Mouse (Mus musculus) stomach, postnatal 0 days (tissue): Measurements from ENCODE around the gene Snrnp48. TPM values are rescaled to one million over a fixed set of nuclear protein-coding genes. Genes with fewer than 3 reads are reported as not detected.

Experiments
- ATAC-seq: fragments of 200-750 bp; cut with Nextera tagmentation; 2 replicates; pipeline ENCODE4 v1.8.0; 2017; ENCODE audit not compliant: low FRiP score, low TSS enrichment
- DNase-seq: peaks from one replicate; pipeline ENCODE4 v3.0.0-alpha.2; 2016; ENCODE audit warnings: low spot score
- H3K27ac ChIP-seq: fragments of 300-500 bp; sonication (generic); replicated peaks from 2 replicates; pipeline ENCODE4 v1.5.1; 2014; ENCODE audit warnings: mild to moderate bottlenecking, control low read depth
- H3K27me3 ChIP-seq: fragments of 300-500 bp; sonication (generic); 2 replicates; pipeline ENCODE4 v1.6.1; 2014; ENCODE audit warnings: low read length; ENCODE audit not compliant: control insufficient read depth, insufficient read depth
- H3K36me3 ChIP-seq: fragments of 300-500 bp; sonication (generic); 2 replicates; pipeline ENCODE4 v1.6.1; 2014; ENCODE audit warnings: low read length, mixed read lengths; ENCODE audit not compliant: control insufficient read depth, insufficient read depth
- H3K4me1 ChIP-seq: fragments of 300-500 bp; sonication (generic); replicated peaks from 2 replicates; pipeline ENCODE4 v1.6.1; 2014; ENCODE audit warnings: antibody characterized with exemption; ENCODE audit not compliant: control insufficient read depth, insufficient read depth
- H3K4me2 ChIP-seq: fragments of 300-500 bp; sonication (generic); replicated peaks from 2 replicates; pipeline ENCODE4 v1.6.1; 2014; ENCODE audit warnings: low read depth, mild to moderate bottlenecking, control low read depth, moderate library complexity
- H3K4me3 ChIP-seq: fragments of 300-500 bp; sonication (generic); 2 replicates; pipeline ENCODE4 v1.5.1; 2014; ENCODE audit warnings: low read depth, low read length, control low read depth
- H3K9ac ChIP-seq: fragments of 300-500 bp; sonication (generic); 2 replicates; pipeline ENCODE4 v1.6.1; 2014; ENCODE audit warnings: mild to moderate bottlenecking, low read length, control low read depth, mixed read lengths
- H3K9me3 ChIP-seq: fragments of 300-500 bp; sonication (generic); 2 replicates; pipeline ENCODE4 v1.6.1; 2016; ENCODE audit warnings: low read length; ENCODE audit not compliant: control insufficient read depth
- CTCF ChIP-seq: IDR thresholded peaks from 2 replicates; pipeline ENCODE4 v1.5.1; 2016; ENCODE audit warnings: antibody characterized with exemption, low read depth, mild to moderate bottlenecking, moderate library complexity
- EP300 ChIP-seq: optimal IDR thresholded peaks from 2 replicates; pipeline ENCODE3; 2016; ENCODE audit warnings: antibody characterized with exemption
- WGBS: fragments of 180-500 bp; shearing (Covaris S2); extraction: QIAGEN DNeasy Blood & Tissue Kit; methylation state at CpG from one replicate; pipeline ENCODE4 v1.1.7; 2014; 5-methylcytosine and 5-hydroxymethylcytosine counted together
- polyA plus RNA-seq: library from polyadenylated mRNA; unstranded; fragments of >200 nt; fragmentation: Nextera tagmentation; extraction: Ambion mirVana; gene quantifications from 2 replicates; pipeline ENCODE4 v1.2.1, GENCODE M21; 2015

Gene Snrnp48
- polyA plus RNA-seq, result 18.1 and 19.4 TPM in 2 replicates

- ATAC-seq, result peak; percentile 93
- Histone ChIP-seq H3K9ac (peak within 1 kb of the TSS; percentile 88), H3K36me3 (no peaks in the 10 kb centered on the region), H3K4me3 (peak within 1 kb of the TSS; percentile 78), H3K4me2 (peak within 1 kb of the TSS; percentile 75), H3K4me1 (no peaks in the 10 kb centered on the region), H3K9me3 (no peaks in the 10 kb centered on the region), H3K27me3 (no peaks in the 10 kb centered on the region), H3K27ac (peak within 1 kb of the TSS; percentile 83)
- DNase-seq, result peak; percentile 94
- peak; percentile 10; the same call in 1 of the 2 replicates for TF ChIP-seq CTCF
- TF ChIP-seq EP300, result no peak
- under 1% methylated on average over 58 of the region's 59 CpGs for WGBS
These were observed at the start of gene Snrnp48 for GRCm38 (mm10) chr13:38204702-38205482. Gene Snrnp48, plus strand, starts transcription at chr13:38204938.

GRCm38 (mm10) chr13:38155523-38155922, 49.2 kb upstream of the Snrnp48 start:
- ATAC-seq (no peak), DNase-seq (no peak)
- no peaks in the 10 kb centered on the region for H3K36me3 ChIP-seq
- WGBS, result 30% methylated on average over 2 of the region's 2 CpGs
- no peak overlapping the region for H3K4me3 ChIP-seq
- no peaks in the 10 kb centered on the region for H3K9me3 ChIP-seq
- H3K4me2 ChIP-seq, result peak overlapping the region; percentile 25; the same call in 1 of the 2 replicates
- H3K27me3 ChIP-seq, result no peaks in the 10 kb centered on the region
- no peak for TF ChIP-seq CTCF
- TF ChIP-seq EP300, result no peak
- 0 out of 2 replicates have a peak, but pooled peaks cover 2% of the 10 kb centered on the region for H3K4me1 ChIP-seq
- no peak overlapping the region for H3K9ac ChIP-seq
- H3K27ac ChIP-seq, result 0 out of 2 replicates have a peak overlapping the region, but pooled peaks have one; percentile 35

- peak; percentile 52 for DNase-seq
- no peak overlapping the region for H3K4me2 ChIP-seq
- peak overlapping the region; percentile 45 for H3K27ac ChIP-seq
- TF ChIP-seq EP300, result no peak
- TF ChIP-seq CTCF, result no peak; the same call in 1 of the 2 replicates
- 32% methylated on average over 6 of the region's 6 CpGs for WGBS
- ATAC-seq, result no peak
- H3K4me1 ChIP-seq, result 0 out of 2 replicates have a peak, but pooled peaks cover 2% of the 10 kb centered on the region
- H3K27me3 ChIP-seq, result no peaks in the 10 kb centered on the region
- H3K9ac ChIP-seq, result no peak overlapping the region
- H3K9me3 ChIP-seq, result no peaks in the 10 kb centered on the region
- no peak overlapping the region for H3K4me3 ChIP-seq
- H3K36me3 ChIP-seq, result no peaks in the 10 kb centered on the region
These were observed 47.1 kb upstream of the Snrnp48 start for GRCm38 (mm10) chr13:38157635-38158034.

- no peaks in the 10 kb centered on the region for H3K9me3 ChIP-seq
- H3K4me1 ChIP-seq, result no peaks in the 10 kb centered on the region
- H3K4me2 ChIP-seq, result no peak overlapping the region
- DNase-seq (peak; percentile 48), ATAC-seq (no peak)
- peak overlapping the region; percentile 70 for H3K27ac ChIP-seq
- no peak overlapping the region for H3K9ac ChIP-seq
- WGBS, result 64% methylated on average over 2 of the region's 2 CpGs
- no peaks in the 10 kb centered on the region for H3K27me3 ChIP-seq
- no peak overlapping the region for H3K4me3 ChIP-seq
- TF ChIP-seq CTCF (peak; percentile 47), EP300 (no peak)
- no peaks in the 10 kb centered on the region; the same call in 1 of the 2 replicates for H3K36me3 ChIP-seq
These were observed 42.7 kb upstream of the Snrnp48 start for GRCm38 (mm10) chr13:38162002-38162401.

GRCm38 (mm10) chr13:38162668-38163067, 42.1 kb upstream of the Snrnp48 start:
- peak overlapping the region; percentile 70 for H3K27ac ChIP-seq
- H3K9ac ChIP-seq, result no peak overlapping the region
- H3K4me1 ChIP-seq, result no peaks in the 10 kb centered on the region
- H3K36me3 ChIP-seq, result no peaks in the 10 kb centered on the region; the same call in 1 of the 2 replicates
- H3K4me2 ChIP-seq, result no peak overlapping the region; the same call in 1 of the 2 replicates
- no peaks in the 10 kb centered on the region for H3K9me3 ChIP-seq
- H3K4me3 ChIP-seq, result no peak overlapping the region
- DNase-seq (peak; percentile 55), ATAC-seq (peak; percentile 69)
- no peaks in the 10 kb centered on the region for H3K27me3 ChIP-seq
- peak; percentile 79 for TF ChIP-seq EP300
- TF ChIP-seq CTCF, result no peak
- 20% methylated on average over 11 of the region's 11 CpGs for WGBS

- TF ChIP-seq EP300, result no peak
- TF ChIP-seq CTCF, result no peak
- no peak for DNase-seq
- H3K27me3 ChIP-seq, result no peaks in the 10 kb centered on the region
These were observed 39.8 kb upstream of the Snrnp48 start for GRCm38 (mm10) chr13:38164932-38165331.

More at GRCm38 (mm10) chr13:38164932-38165331, 39.8 kb upstream of the Snrnp48 start:
- H3K4me2 ChIP-seq, result no peak overlapping the region
- no peaks in the 10 kb centered on the region for H3K9me3 ChIP-seq
- no peaks in the 10 kb centered on the region for H3K4me1 ChIP-seq
- no peak overlapping the region for H3K9ac ChIP-seq
- H3K27ac ChIP-seq, result no peak overlapping the region
- WGBS, result 76% methylated on average over 10 of the region's 11 CpGs
- H3K4me3 ChIP-seq, result no peak overlapping the region
- ATAC-seq, result no peak
- H3K36me3 ChIP-seq, result no peaks in the 10 kb centered on the region; the same call in 1 of the 2 replicates
